Mouse (Mus musculus) intestine, embryonic 15.5 days (tissue): ENCODE data around the gene Prss41. TPM values are rescaled to one million over a fixed set of nuclear protein-coding genes. Genes with fewer than 3 reads are reported as not detected.

Experiments used
- ATAC-seq: fragments of 200-750 bp; cut with Nextera tagmentation; 2 replicates; pipeline ENCODE4 v1.8.0; 2017; ENCODE audit warnings: moderate TSS enrichment, moderate library complexity
- H3K27ac ChIP-seq: fragments of 300-500 bp; sonication (generic); 2 replicates; pipeline ENCODE4 v1.5.1; 2015; ENCODE audit warnings: mild to moderate bottlenecking, inconsistent platforms
- H3K27me3 ChIP-seq: fragments of 300-500 bp; sonication (generic); replicated peaks from 2 replicates; pipeline ENCODE4 v1.6.1; 2015; ENCODE audit warnings: inconsistent platforms
- H3K36me3 ChIP-seq: fragments of 300-500 bp; sonication (generic); 2 replicates; pipeline ENCODE4 v1.6.1; 2015; ENCODE audit warnings: inconsistent platforms
- H3K4me1 ChIP-seq: fragments of 300-500 bp; sonication (generic); replicated peaks from 2 replicates; pipeline ENCODE4 v1.6.1; 2015; ENCODE audit warnings: inconsistent platforms
- H3K4me2 ChIP-seq: fragments of 300-500 bp; sonication (generic); replicated peaks from 2 replicates; pipeline ENCODE4 v1.6.1; 2015; ENCODE audit warnings: mild to moderate bottlenecking, inconsistent platforms
- H3K4me3 ChIP-seq: fragments of 300-500 bp; sonication (generic); replicated peaks from 2 replicates; pipeline ENCODE4 v1.5.1; 2015; ENCODE audit warnings: inconsistent platforms
- H3K9ac ChIP-seq: fragments of 300-500 bp; sonication (generic); 2 replicates; pipeline ENCODE4 v1.6.1; 2015; ENCODE audit warnings: inconsistent platforms
- H3K9me3 ChIP-seq: fragments of 300-500 bp; sonication (generic); 2 replicates; pipeline ENCODE4 v1.6.1; 2016; ENCODE audit warnings: inconsistent platforms
- WGBS: fragments of 180-500 bp; shearing (Covaris S2); methylation state at CpG from one replicate; pipeline ENCODE4 v1.1.7; 2015; 5-methylcytosine and 5-hydroxymethylcytosine counted together
- polyA plus RNA-seq: library from polyadenylated mRNA; unstranded; fragments of >200 nt; fragmentation: Nextera tagmentation; extraction: Ambion mirVana; gene quantifications from 2 replicates; pipeline ENCODE4 v1.2.1, GENCODE M21; 2015

Gene Prss41
- polyA plus RNA-seq, 1 experiment from 2014 or later: 2.1 TPM

GRCm38 (mm10) chr17:23795323-23795722 is 48.6 kb downstream of the Prss41 start:
- no peaks in the 10 kb centered on the region for H3K36me3 ChIP-seq
- no peak overlapping the region for H3K9ac ChIP-seq
- WGBS: 88% methylated on average over 8 of the region's 8 CpGs
- H3K9me3 ChIP-seq: no peaks in the 10 kb centered on the region
- H3K27ac ChIP-seq: no peak overlapping the region
- H3K4me1 ChIP-seq: peaks cover 7% of the 10 kb centered on the region; the same call in 1 of the 2 replicates
- H3K27me3 ChIP-seq: no peaks in the 10 kb centered on the region
- no peak for ATAC-seq
- no peak overlapping the region for H3K4me2 ChIP-seq
- no peak overlapping the region for H3K4me3 ChIP-seq

- peak overlapping the region; percentile 82 for H3K27ac ChIP-seq
- no peaks in the 10 kb centered on the region for H3K9me3 ChIP-seq
- H3K9ac ChIP-seq: peak overlapping the region; percentile 79; the same call in 1 of the 2 replicates
- 61% methylated on average over 2 of the region's 2 CpGs for WGBS
- peaks cover 16% of the 10 kb centered on the region; the same call in 1 of the 2 replicates for H3K4me1 ChIP-seq
- H3K27me3 ChIP-seq: no peaks in the 10 kb centered on the region
- peak overlapping the region; percentile 45 for H3K4me3 ChIP-seq
- H3K36me3 ChIP-seq: no peaks in the 10 kb centered on the region
- peak; percentile 21; the same call in 1 of the 2 replicates for ATAC-seq
- peak overlapping the region; percentile 89 for H3K4me2 ChIP-seq
Observed at GRCm38 (mm10) chr17:23791079-23791357, 53.0 kb downstream of the Prss41 start.

DNA sequence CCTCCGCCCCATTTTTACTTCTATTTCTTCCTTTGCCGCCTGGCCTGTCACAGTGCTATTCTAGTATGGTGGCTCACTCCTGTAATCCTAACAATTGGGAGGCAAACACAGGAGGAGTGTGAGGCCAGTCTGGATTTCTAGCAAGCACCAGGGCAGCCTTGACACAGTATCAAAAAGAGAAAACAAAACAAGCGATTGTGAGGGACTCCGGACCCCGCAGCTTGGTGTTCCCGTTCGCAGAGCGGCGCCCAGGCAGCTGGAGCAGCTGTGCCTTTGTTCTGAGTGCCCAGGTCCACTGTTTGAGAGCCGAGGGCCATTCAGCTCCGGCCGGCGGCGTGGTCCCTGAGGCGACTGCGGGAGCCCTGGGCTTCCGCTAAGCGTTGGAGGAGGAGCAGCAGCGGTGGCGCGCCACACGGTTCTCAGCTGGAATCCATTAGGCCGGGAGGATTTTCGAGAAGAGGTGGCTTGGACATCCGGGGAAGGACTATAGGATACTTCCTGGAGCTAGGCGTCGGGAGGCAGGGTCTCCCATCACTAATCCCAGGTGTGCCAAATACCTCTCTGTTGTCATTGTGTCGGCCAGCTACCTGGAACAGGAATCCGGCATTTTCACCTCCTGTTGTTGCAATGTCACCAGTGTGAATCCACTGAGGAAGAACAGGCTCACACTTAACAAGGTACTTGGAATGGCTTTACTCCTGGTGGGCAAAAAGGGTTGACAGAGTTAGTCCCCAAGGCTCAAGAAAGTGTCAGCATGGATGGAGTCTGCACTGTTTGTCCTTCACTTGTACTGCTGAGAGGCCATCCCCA is 53.5 kb downstream of the Prss41 start, which contains the start of gene Srrm2:
TSS of gene Srrm2 (plus strand) at position 264 of the 810 bp plus-strand sequence.
- Histone ChIP-seq H3K4me3 (peak within 1 kb of the TSS; percentile 45), H3K27me3 (no peaks in the 10 kb centered on the region), H3K9me3 (no peaks in the 10 kb centered on the region), H3K27ac (peak within 1 kb of the TSS; percentile 82), H3K36me3 (no peaks in the 10 kb centered on the region), H3K4me1 (peaks cover 19% of the 10 kb centered on the region; the same call in 1 of the 2 replicates), H3K4me2 (peak within 1 kb of the TSS; percentile 89), H3K9ac (peak within 1 kb of the TSS; percentile 79)
- WGBS: 3% methylated on average over 29 of the region's 29 CpGs
- peak; percentile 66 for ATAC-seq

- H3K4me2 ChIP-seq: peak overlapping the region; percentile 89
- H3K4me1 ChIP-seq: peaks cover 21% of the 10 kb centered on the region; the same call in 1 of the 2 replicates
- H3K9ac ChIP-seq: peak overlapping the region; percentile 79; the same call in 1 of the 2 replicates
- H3K27me3 ChIP-seq: no peaks in the 10 kb centered on the region
- H3K27ac ChIP-seq: no peak overlapping the region
- peak overlapping the region; percentile 45 for H3K4me3 ChIP-seq
- ATAC-seq: no peak
- no peaks in the 10 kb centered on the region for H3K36me3 ChIP-seq
- 29% methylated on average over 8 of the region's 8 CpGs for WGBS
- H3K9me3 ChIP-seq: no peaks in the 10 kb centered on the region
Observed at GRCm38 (mm10) chr17:23789749-23790268, 54.2 kb downstream of the Prss41 start.

DNA sequence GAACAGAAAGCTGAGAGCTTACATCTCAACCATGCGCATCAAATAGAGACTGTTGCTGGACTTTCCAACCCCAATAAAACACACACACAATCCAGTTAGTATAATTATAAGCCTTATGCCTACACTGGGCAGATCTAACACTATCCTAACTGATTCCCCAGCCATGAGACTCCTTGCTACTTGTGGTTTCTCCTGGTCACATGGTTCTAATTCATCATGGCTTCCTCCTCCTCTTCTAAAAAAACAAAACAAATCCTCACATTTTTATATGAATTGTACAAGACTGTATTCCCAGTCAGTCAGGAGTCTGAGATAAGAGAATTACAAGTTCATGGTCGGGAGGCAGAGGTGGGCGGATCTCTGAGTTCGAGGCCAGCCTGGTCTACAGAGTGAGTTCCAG is 55.0 kb downstream of the Prss41 start:
- Histone ChIP-seq H3K27ac (no peak overlapping the region), H3K4me1 (peaks cover 21% of the 10 kb centered on the region; the same call in 1 of the 2 replicates), H3K27me3 (no peaks in the 10 kb centered on the region), H3K4me3 (no peak overlapping the region), H3K36me3 (no peaks in the 10 kb centered on the region), H3K4me2 (no peak overlapping the region), H3K9ac (no peak overlapping the region), H3K9me3 (no peaks in the 10 kb centered on the region)
- 84% methylated on average over 4 of the region's 4 CpGs for WGBS
- ATAC-seq: no peak

Other genes starting within 250 kb of the Prss41 start
- 10.4 and 10.5 TPM in 2 replicates for gene Zfp13, start 244.7 kb downstream of the Prss41 start, polyA plus RNA-seq
- 0.14 TPM in 1 of 2 replicates, not detected in the other for gene Zscan10, start 243.3 kb downstream of the Prss41 start, polyA plus RNA-seq
- 0.69 and 0.79 TPM in 2 replicates for gene Mmp25, start 198.9 kb downstream of the Prss41 start, polyA plus RNA-seq
- 4.2 TPM in 2 replicates for gene Bicdl2, start 183.7 kb downstream of the Prss41 start, polyA plus RNA-seq
- gene Hcfc1r1, start 170.6 kb downstream of the Prss41 start, polyA plus RNA-seq: 68.9 and 69.9 TPM in 2 replicates
- gene Thoc6, start 170.3 kb downstream of the Prss41 start, polyA plus RNA-seq: 43.0 and 43.2 TPM in 2 replicates
- 24.2 and 24.8 TPM in 2 replicates for gene Tnfrsf12a, start 166.7 kb downstream of the Prss41 start, polyA plus RNA-seq
- gene Cldn6, start 164.9 kb downstream of the Prss41 start, polyA plus RNA-seq: 42.8 and 46.2 TPM in 2 replicates
- 1.3 and 2.0 TPM in 2 replicates for gene Cldn9, start 160.1 kb downstream of the Prss41 start, polyA plus RNA-seq
- gene 1520401A03Rik, start 121.4 kb downstream of the Prss41 start, polyA plus RNA-seq: 0.14 TPM in 1 of 2 replicates, not detected in the other
- 42.3 and 46.0 TPM in 2 replicates for gene Pkmyt1, start 117.8 kb downstream of the Prss41 start, polyA plus RNA-seq
- 21.8 and 22.7 TPM in 2 replicates for gene Paqr4, start 103.3 kb downstream of the Prss41 start, polyA plus RNA-seq
- gene Kremen2, start 98.3 kb downstream of the Prss41 start, polyA plus RNA-seq: 0.33 and 0.49 TPM in 2 replicates
- 48.3 and 49.4 TPM in 2 replicates for gene Flywch1, start 72.6 kb downstream of the Prss41 start, polyA plus RNA-seq
- gene Flywch2, start 58.1 kb downstream of the Prss41 start, polyA plus RNA-seq: 14.7 TPM in 2 replicates
- 408 and 435 TPM in 2 replicates for gene Srrm2, start 53.6 kb downstream of the Prss41 start, polyA plus RNA-seq
- 939 and 946 TPM in 2 replicates for gene Elob, start 15.0 kb downstream of the Prss41 start, polyA plus RNA-seq
- gene Prss33, start 8.1 kb downstream of the Prss41 start, polyA plus RNA-seq: 0.14 and 0.20 TPM in 2 replicates
- gene Prss32, start 317 bp downstream of the Prss41 start, polyA plus RNA-seq: 5.1 and 9.9 TPM in 2 replicates
- not detected in 2 replicates for gene Prss21, start 23.9 kb upstream of the Prss41 start, polyA plus RNA-seq
- gene Dcpp1, start 36.7 kb upstream of the Prss41 start, polyA plus RNA-seq: not detected in 2 replicates
- not detected in 2 replicates for gene Dcpp2, start 36.7 kb upstream of the Prss41 start, polyA plus RNA-seq
- gene Dcpp3, start 73.3 kb upstream of the Prss41 start, polyA plus RNA-seq: not detected in 2 replicates
- gene Sbp, start 97.5 kb upstream of the Prss41 start, polyA plus RNA-seq: not detected in 2 replicates
- not detected in 2 replicates for gene Sbpl, start 111.1 kb upstream of the Prss41 start, polyA plus RNA-seq
- gene Prss30, start 136.4 kb upstream of the Prss41 start, polyA plus RNA-seq: 1.4 and 2.2 TPM in 2 replicates
- not detected in 2 replicates for gene Prss22, start 153.9 kb upstream of the Prss41 start, polyA plus RNA-seq
- gene Prss27, start 194.0 kb upstream of the Prss41 start, polyA plus RNA-seq: 0.11 and 0.18 TPM in 2 replicates
- gene Kctd5, start 229.3 kb upstream of the Prss41 start, polyA plus RNA-seq: 64.5 and 66.6 TPM in 2 replicates